Mouse (Mus musculus) liver, embryonic 15.5 days (tissue): ENCODE results near the gene Ccer1. TPM values are rescaled to one million over a fixed set of nuclear protein-coding genes. Genes with fewer than 3 reads are reported as not detected.

Experiments
- ATAC-seq: fragments of 200-750 bp; cut with Nextera tagmentation; 2 replicates; pipeline ENCODE4 v1.8.0; 2017; ENCODE audit warnings: moderate number of reproducible peaks, mild to moderate bottlenecking, moderate library complexity; ENCODE audit not compliant: insufficient read depth
- H3K27ac ChIP-seq: fragments of 300-500 bp; sonication (generic); replicated peaks from 2 replicates; pipeline ENCODE4 v1.5.1; 2015; ENCODE audit warnings: mild to moderate bottlenecking, inconsistent platforms
- H3K27me3 ChIP-seq: fragments of 300-500 bp; sonication (generic); 2 replicates; pipeline ENCODE4 v1.6.1; 2015; ENCODE audit warnings: mild to moderate bottlenecking, inconsistent platforms
- H3K36me3 ChIP-seq: fragments of 300-500 bp; sonication (generic); replicated peaks from 2 replicates; pipeline ENCODE4 v1.6.1; 2015; ENCODE audit warnings: moderate library complexity, mild to moderate bottlenecking, inconsistent platforms
- H3K4me1 ChIP-seq: fragments of 300-500 bp; sonication (generic); replicated peaks from 2 replicates; pipeline ENCODE4 v1.6.1; 2015; ENCODE audit warnings: inconsistent platforms
- H3K4me2 ChIP-seq: fragments of 300-500 bp; sonication (generic); 2 replicates; pipeline ENCODE4 v1.6.1; 2015; ENCODE audit warnings: moderate library complexity, mild to moderate bottlenecking, inconsistent platforms
- H3K4me3 ChIP-seq: fragments of 300-500 bp; sonication (generic); replicated peaks from 2 replicates; pipeline ENCODE4 v1.5.1; 2015; ENCODE audit warnings: mild to moderate bottlenecking, inconsistent platforms
- H3K9ac ChIP-seq: fragments of 300-500 bp; sonication (generic); 2 replicates; pipeline ENCODE4 v1.6.1; 2015; ENCODE audit warnings: moderate library complexity, mild to moderate bottlenecking, inconsistent platforms
- H3K9me3 ChIP-seq: fragments of 300-500 bp; sonication (generic); replicated peaks from 2 replicates; pipeline ENCODE4 v1.6.1; 2016; ENCODE audit warnings: inconsistent platforms
- WGBS: fragments of 180-500 bp; shearing (Covaris S2); methylation state at CpG from one replicate; pipeline ENCODE4 v1.1.7; 2015; ENCODE audit warnings: mixed read lengths; ENCODE audit not compliant: insufficient replicate concordance; 5-methylcytosine and 5-hydroxymethylcytosine counted together
- polyA plus RNA-seq: library from polyadenylated mRNA; unstranded; fragments of >200 nt; fragmentation: Nextera tagmentation; extraction: Ambion mirVana; gene quantifications from 2 replicates; pipeline ENCODE4 v1.2.1, GENCODE M21; 2015

Ccer1 gene
- not detected in 2 replicates for polyA plus RNA-seq

DNA sequence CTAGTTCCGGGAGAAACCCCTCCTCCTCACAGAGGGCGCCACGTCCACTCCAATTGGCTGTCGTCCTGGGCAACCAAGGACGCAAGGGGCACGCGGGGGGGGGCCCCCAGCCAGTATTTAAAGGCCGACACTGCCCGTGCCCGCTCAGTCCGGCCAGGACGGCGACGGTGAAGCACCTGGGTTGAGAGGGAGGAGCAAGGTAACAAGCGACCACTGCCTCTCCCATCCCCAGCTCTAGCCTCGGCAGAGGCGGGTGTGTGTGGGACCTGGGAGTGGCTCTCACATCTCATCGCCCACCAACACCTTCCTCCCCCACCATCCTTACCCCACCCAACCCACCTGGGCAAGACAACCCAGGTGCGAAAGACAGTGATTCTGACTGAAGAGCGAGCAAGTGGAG is at the start of gene Ccer1:
Gene Ccer1 (plus strand): TSS at position 147 of the 400 bp plus-strand sequence.
- Histone ChIP-seq H3K4me3 (no peak within 1 kb of the TSS), H3K27ac (no peak within 1 kb of the TSS), H3K27me3 (no peaks in the 10 kb centered on the region), H3K9me3 (peaks cover 6% of the 10 kb centered on the region; the same call in 1 of the 2 replicates), H3K36me3 (no peaks in the 10 kb centered on the region), H3K4me2 (no peak within 1 kb of the TSS), H3K9ac (no peak within 1 kb of the TSS), H3K4me1 (no peaks in the 10 kb centered on the region)
- ATAC-seq = no peak
- 53% methylated on average over 20 of the region's 20 CpGs for WGBS

DNA sequence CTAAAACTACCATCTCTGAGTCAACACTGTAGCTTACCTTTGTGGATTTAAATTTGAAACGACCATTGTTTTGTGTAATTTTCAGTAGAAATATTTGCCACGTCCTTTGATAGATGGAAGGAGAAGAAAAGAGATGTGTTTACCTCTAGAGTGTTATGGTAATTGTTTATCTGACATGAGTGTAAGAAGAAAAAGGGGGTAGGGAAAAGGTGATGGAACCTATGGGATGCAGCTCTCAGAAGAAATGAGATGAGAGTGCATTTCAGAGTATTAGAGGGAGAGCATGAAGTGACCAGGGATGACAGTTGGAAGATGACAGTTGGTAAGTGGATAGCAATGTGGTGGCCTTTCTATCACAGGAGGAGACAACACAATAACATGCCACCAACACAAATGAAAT is 49.1 kb upstream of the Ccer1 start, which contains the start of gene Epyc:
Gene Epyc (plus strand): TSS at position 301 of the 400 bp plus-strand sequence.
- Histone ChIP-seq H3K4me1 (no peaks in the 10 kb centered on the region), H3K9me3 (no peaks in the 10 kb centered on the region), H3K4me2 (no peak within 1 kb of the TSS), H3K4me3 (no peak within 1 kb of the TSS), H3K9ac (no peak within 1 kb of the TSS), H3K36me3 (no peaks in the 10 kb centered on the region), H3K27me3 (no peaks in the 10 kb centered on the region), H3K27ac (no peak within 1 kb of the TSS)
- ATAC-seq = no peak
- WGBS = 46% methylated on average over 2 of the region's 2 CpGs

DNA sequence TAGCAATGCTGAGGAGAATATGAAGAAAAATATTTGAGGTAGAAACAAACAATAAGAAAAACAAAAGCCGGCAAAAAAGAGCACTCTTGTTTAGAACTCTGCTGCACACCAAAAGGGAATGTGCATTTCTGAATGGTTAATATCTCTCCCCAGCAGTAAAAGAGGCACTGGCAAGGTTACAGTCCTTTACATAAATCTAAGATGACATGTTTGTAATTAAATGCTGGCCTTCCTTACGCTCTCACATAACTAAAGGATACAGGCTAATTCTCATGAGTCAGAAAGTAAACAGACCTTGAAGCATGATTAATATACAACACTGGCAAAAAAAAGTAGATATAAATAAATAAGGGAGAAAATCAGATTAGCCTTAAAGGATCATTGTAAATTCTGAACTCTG is 42.5 kb upstream of the Ccer1 start:
- 62% methylated on average over 2 of the region's 2 CpGs for WGBS
- no peak for ATAC-seq

DNA sequence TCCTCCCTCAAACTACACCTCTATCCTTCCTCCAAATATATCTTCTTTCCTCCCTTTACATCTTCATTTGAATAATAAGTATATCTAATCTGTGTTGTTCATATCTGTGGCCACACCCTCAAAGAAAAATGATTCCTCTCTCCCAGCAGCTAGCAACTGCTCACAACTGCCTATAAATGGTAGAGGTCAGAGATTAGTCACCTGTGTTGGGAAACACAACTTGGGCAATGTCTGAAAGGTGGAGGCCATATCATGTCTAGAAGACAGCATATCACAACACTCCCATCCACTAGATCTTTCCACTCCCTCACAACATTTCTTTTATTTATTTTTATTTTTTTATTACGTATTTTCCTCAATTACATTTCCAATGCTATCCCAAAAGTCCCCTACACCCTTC is 33.4 kb upstream of the Ccer1 start:
- Histone ChIP-seq H3K4me2 (no peak overlapping the region), H3K36me3 (no peaks in the 10 kb centered on the region), H3K9ac (no peak overlapping the region), H3K4me1 (no peaks in the 10 kb centered on the region), H3K4me3 (no peak overlapping the region), H3K27ac (no peak overlapping the region), H3K9me3 (no peaks in the 10 kb centered on the region), H3K27me3 (no peaks in the 10 kb centered on the region)
- 67% methylated on average over 1 of the region's 1 CpGs for WGBS
- ATAC-seq = no peak

More for the DNA sequence above, 42.5 kb upstream of the Ccer1 start:
- Histone ChIP-seq H3K9me3 (no peaks in the 10 kb centered on the region), H3K27ac (no peak overlapping the region), H3K27me3 (no peaks in the 10 kb centered on the region), H3K4me1 (no peaks in the 10 kb centered on the region), H3K9ac (no peak overlapping the region), H3K4me2 (no peak overlapping the region), H3K4me3 (no peak overlapping the region), H3K36me3 (no peaks in the 10 kb centered on the region)

DNA sequence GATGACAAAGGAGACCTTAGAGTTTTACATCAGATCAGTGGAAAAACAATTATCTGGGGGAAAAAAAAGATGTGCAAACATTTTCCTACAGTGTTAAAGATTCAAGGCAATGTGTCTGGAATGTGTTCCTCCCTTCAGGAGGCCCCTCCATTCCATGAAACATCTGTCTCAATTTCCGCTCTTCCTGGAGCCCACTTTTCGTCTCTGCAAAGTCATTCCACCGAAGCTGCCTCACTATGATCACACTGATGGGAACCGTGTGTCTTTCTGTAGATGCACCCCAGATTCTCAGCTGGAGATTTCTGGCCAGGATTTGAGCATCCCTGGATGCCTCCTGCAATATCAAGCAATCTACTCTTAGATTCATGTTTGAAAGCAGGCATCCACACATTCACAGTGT is 24.2 kb upstream of the Ccer1 start:
- ATAC-seq = no peak
- H3K9ac ChIP-seq = no peak overlapping the region
- H3K27me3 ChIP-seq = no peaks in the 10 kb centered on the region
- H3K36me3 ChIP-seq = no peaks in the 10 kb centered on the region
- no peak overlapping the region for H3K4me3 ChIP-seq
- no peaks in the 10 kb centered on the region for H3K9me3 ChIP-seq
- no peak overlapping the region for H3K4me2 ChIP-seq
- H3K4me1 ChIP-seq = no peaks in the 10 kb centered on the region
- H3K27ac ChIP-seq = no peak overlapping the region
- WGBS = 53% methylated on average over 4 of the region's 4 CpGs

GRCm38 (mm10) chr10:97670202-97670601 is 22.7 kb upstream of the Ccer1 start:
- H3K36me3 ChIP-seq = no peaks in the 10 kb centered on the region
- no peak overlapping the region for H3K4me3 ChIP-seq
- H3K27ac ChIP-seq = no peak overlapping the region
- no peak overlapping the region for H3K4me2 ChIP-seq
- H3K4me1 ChIP-seq = no peaks in the 10 kb centered on the region
- H3K9me3 ChIP-seq = no peaks in the 10 kb centered on the region
- 52% methylated on average over 4 of the region's 4 CpGs for WGBS
- H3K9ac ChIP-seq = no peak overlapping the region
- H3K27me3 ChIP-seq = no peaks in the 10 kb centered on the region
- no peak for ATAC-seq

GRCm38 (mm10) chr10:97673239-97673638 is 19.6 kb upstream of the Ccer1 start:
- H3K27ac ChIP-seq = no peak overlapping the region
- H3K9ac ChIP-seq = no peak overlapping the region
- WGBS = 39% methylated on average over 2 of the region's 2 CpGs
- H3K4me1 ChIP-seq = no peaks in the 10 kb centered on the region
- H3K4me3 ChIP-seq = no peak overlapping the region
- H3K27me3 ChIP-seq = no peaks in the 10 kb centered on the region
- no peaks in the 10 kb centered on the region for H3K36me3 ChIP-seq
- ATAC-seq = no peak
- H3K9me3 ChIP-seq = no peaks in the 10 kb centered on the region
- no peak overlapping the region for H3K4me2 ChIP-seq

DNA sequence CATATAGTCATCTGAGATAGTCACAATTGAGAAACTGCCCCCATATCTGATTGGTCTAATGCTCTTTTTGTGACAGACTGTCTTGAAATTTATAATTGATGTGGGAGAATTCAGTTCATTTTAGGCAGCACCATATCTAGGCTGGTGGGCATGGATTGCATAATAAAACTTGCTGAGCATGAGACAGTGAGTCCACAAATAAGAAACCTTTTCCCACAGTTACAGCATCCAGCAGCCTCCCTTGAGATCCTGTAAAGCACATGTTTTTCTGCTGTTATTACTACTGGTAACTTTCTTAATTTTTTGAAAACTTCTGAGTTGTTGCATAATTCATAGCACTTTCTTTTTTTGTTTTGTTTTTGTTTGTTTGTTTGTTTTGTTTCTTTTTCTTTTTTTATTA is 9.9 kb upstream of the Ccer1 start:
- Histone ChIP-seq H3K9ac (no peak overlapping the region), H3K4me1 (no peaks in the 10 kb centered on the region), H3K4me3 (no peak overlapping the region), H3K4me2 (no peak overlapping the region), H3K27me3 (no peaks in the 10 kb centered on the region), H3K9me3 (no peaks in the 10 kb centered on the region), H3K27ac (no peak overlapping the region), H3K36me3 (no peaks in the 10 kb centered on the region)
- no peak for ATAC-seq

DNA sequence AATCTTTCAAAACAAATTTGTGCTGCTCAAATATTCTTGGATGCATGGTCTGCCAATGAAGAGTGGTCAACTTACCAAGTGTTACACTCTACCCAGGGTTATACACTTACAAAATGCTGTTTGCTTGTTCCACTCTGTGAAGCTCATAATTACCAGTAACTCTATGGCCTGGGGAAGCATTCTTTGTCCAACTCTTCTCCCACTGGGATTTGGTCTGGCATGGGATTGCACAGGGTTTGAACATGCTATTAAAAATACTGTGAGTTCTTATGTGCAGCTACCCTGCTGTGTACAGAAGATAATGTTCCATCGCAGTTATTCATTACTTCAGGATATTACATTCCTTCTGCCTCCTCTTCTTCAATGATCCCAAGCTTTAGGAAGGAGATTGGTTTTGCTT is 5.7 kb upstream of the Ccer1 start:
- Histone ChIP-seq H3K27ac (no peak overlapping the region), H3K9me3 (no peaks in the 10 kb centered on the region), H3K4me2 (no peak overlapping the region), H3K4me1 (no peaks in the 10 kb centered on the region), H3K9ac (no peak overlapping the region), H3K36me3 (no peaks in the 10 kb centered on the region), H3K27me3 (no peaks in the 10 kb centered on the region), H3K4me3 (no peak overlapping the region)
- ATAC-seq = no peak
- whole genome bisulfite sequencing = 63% methylated on average over 1 of the region's 1 CpGs

DNA sequence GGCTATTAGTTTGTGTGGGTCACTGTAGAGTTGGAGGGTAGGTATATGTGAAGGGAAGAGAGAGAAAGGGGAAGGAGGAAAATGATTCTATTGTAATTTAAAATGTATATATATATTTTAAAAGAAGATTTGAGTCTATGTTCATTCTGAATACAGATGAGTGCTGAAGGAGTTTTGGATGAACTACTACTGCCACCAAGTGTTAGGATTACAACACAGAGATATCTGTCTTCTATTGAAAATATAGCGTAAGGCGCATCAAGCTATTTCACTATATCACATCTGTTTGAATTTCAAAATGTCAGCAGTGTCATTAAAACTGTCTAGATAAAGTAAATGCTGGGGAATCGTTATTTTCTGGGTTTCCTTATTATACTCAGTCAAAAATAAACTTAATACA is 3.4 kb upstream of the Ccer1 start:
- Histone ChIP-seq H3K4me1 (no peaks in the 10 kb centered on the region), H3K27ac (no peak overlapping the region), H3K4me3 (no peak overlapping the region), H3K36me3 (no peaks in the 10 kb centered on the region), H3K9me3 (peaks cover 6% of the 10 kb centered on the region; the same call in 1 of the 2 replicates), H3K4me2 (no peak overlapping the region), H3K27me3 (no peaks in the 10 kb centered on the region), H3K9ac (no peak overlapping the region)
- WGBS = 66% methylated on average over 3 of the region's 3 CpGs
- no peak for ATAC-seq

GRCm38 (mm10) chr10:97693398-97694135 is 708 bp downstream of the Ccer1 start:
- H3K4me2 ChIP-seq = no peak overlapping the region
- H3K9ac ChIP-seq = no peak overlapping the region
- H3K36me3 ChIP-seq = no peaks in the 10 kb centered on the region
- no peak for ATAC-seq
- WGBS = 83% methylated on average over 37 of the region's 37 CpGs
- H3K4me1 ChIP-seq = no peaks in the 10 kb centered on the region
- no peak overlapping the region for H3K4me3 ChIP-seq
- H3K27me3 ChIP-seq = no peaks in the 10 kb centered on the region
- no peak overlapping the region for H3K27ac ChIP-seq
- peaks cover 6% of the 10 kb centered on the region; the same call in 1 of the 2 replicates for H3K9me3 ChIP-seq

DNA sequence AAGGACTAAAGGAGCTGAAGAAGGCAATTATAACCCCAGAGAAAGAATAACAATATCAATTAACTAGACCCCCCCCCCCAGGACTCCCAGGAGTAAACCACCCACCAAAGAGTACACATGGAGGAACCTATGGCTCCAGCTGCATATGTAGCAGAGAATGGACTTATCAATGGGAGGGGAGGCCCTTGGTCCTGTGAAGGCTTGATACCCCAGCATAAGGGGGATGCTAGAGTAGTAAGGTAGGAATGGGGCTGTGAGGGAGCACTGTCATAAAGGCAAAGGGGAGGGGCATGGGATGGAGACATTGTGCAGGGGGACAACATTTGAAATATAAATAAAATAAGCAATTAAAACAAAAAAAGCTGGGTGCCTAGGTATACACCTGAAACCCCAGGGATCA is 9.5 kb downstream of the Ccer1 start:
- Histone ChIP-seq H3K4me1 (no peaks in the 10 kb centered on the region), H3K27ac (no peak overlapping the region), H3K4me3 (no peak overlapping the region), H3K36me3 (no peaks in the 10 kb centered on the region), H3K27me3 (no peaks in the 10 kb centered on the region), H3K9ac (no peak overlapping the region), H3K4me2 (no peak overlapping the region), H3K9me3 (no peaks in the 10 kb centered on the region)
- ATAC-seq = no peak
